In the genomic region with DNA sequence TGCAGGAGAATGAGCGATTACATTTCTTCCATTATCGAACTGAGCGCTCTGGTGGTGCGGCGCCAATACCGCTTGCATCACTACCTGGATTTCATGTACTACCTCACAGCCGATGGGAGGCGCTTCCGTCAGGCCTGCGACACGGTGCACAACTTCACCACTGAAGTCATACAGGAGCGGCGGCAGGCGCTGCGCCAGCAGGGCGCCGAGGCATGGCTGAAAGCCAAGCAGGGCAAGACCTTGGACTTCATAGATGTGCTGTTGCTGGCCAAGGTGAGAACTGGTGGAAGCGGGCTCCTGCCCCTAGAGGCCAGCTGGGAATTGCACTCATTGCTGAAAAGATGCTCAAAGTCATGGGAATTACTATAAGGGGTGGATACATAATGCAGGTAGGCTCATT, we compare ENCODE assay signal across 8 mouse cellular contexts. TPM values are rescaled to one million over a fixed set of nuclear protein-coding genes. Genes with fewer than 3 reads are reported as not detected.
DNase-seq lines count a peak whose midpoint lies in the region; ATAC-seq lines count a peak whose summit lies in the region.

No protein-coding gene starts in this region.

- DNase-seq in brain, adult 2 months (ENCODE audit: low read depth, low spot score), result peak; percentile 92
- DNase-seq in forebrain, embryonic 10.5 days (ENCODE audit: extremely low spot score, low spot score), result peak; percentile 67
- DNase-seq in kidney, postnatal 25 days, result peak; percentile 94 to 96
- DNase-seq in testis, postnatal 10 days (ENCODE audit: low spot score), result peak; percentile 85

- no peak overlapping the region for H3K9ac ChIP-seq in heart, embryonic 16.5 days (ENCODE audit: low read length)
- no peak overlapping the region for H3K9ac ChIP-seq in liver, embryonic 16.5 days (ENCODE audit: low read depth, low read length)
- H3K9ac ChIP-seq in neural tube, embryonic 14.5 days (replicated peaks; ENCODE audit: low read depth, low read length), result no peak overlapping the region

- H3K27me3 ChIP-seq in forebrain, embryonic 10.5 days (ENCODE audit: poor library complexity, severe bottlenecking), result peaks cover 36% of the 10 kb centered on the region
- H3K27me3 ChIP-seq in heart, embryonic 16.5 days (ENCODE audit: control insufficient read depth, insufficient read depth, low read length), result peaks cover 14% of the 10 kb centered on the region
- peaks cover 3% of the 10 kb centered on the region for H3K27me3 ChIP-seq in liver, embryonic 16.5 days (ENCODE audit: control insufficient read depth, insufficient read depth, low read depth, low read length)
- H3K27me3 ChIP-seq in neural tube, embryonic 14.5 days (ENCODE audit: control insufficient read depth, insufficient read depth, low read length), result no peaks in the 10 kb centered on the region

- peak overlapping the region; percentile 57 for H3K4me2 ChIP-seq in heart, embryonic 16.5 days (ENCODE audit: low read depth, low read length)
- no peak overlapping the region for H3K4me2 ChIP-seq in liver, embryonic 16.5 days (ENCODE audit: low read depth, low read length)
- peak overlapping the region; percentile 39 for H3K4me2 ChIP-seq in neural tube, embryonic 14.5 days (ENCODE audit: low read depth, low read length)

- peak; percentile 74 for ATAC-seq in CD4-positive, CD25-positive, alpha-beta regulatory T cell, adult 4 months
- ATAC-seq in heart, embryonic 16.5 days (replicated peaks; ENCODE audit: extremely low read depth, insufficient read depth, low FRiP score), result peak; percentile 87
- ATAC-seq in liver, embryonic 16.5 days (ENCODE audit: low read depth), result peak; percentile 91
- peak; percentile 74; the same call in 1 of the 2 replicates for ATAC-seq in neural tube, embryonic 14.5 days (ENCODE audit: low read depth)

- peaks cover 6% of the 10 kb centered on the region; the same call in 1 of the 2 replicates for H3K4me1 ChIP-seq in forebrain, embryonic 10.5 days
- H3K4me1 ChIP-seq in heart, embryonic 16.5 days (ENCODE audit: control insufficient read depth, insufficient read depth, low read length), result no peaks in the 10 kb centered on the region; the same call in 1 of the 2 replicates
- no peaks in the 10 kb centered on the region for H3K4me1 ChIP-seq in liver, embryonic 16.5 days (ENCODE audit: control insufficient read depth, low read depth, low read length)
- H3K4me1 ChIP-seq in neural tube, embryonic 14.5 days (ENCODE audit: control insufficient read depth, insufficient read depth, low read length), result no peaks in the 10 kb centered on the region

- H3K4me3 ChIP-seq in forebrain, embryonic 10.5 days, result peak overlapping the region; percentile 34
- H3K4me3 ChIP-seq in heart, embryonic 16.5 days (ENCODE audit: low read length), result no peak overlapping the region; the same call in 1 of the 2 replicates
- no peak overlapping the region for H3K4me3 ChIP-seq in liver, embryonic 16.5 days (ENCODE audit: low read depth, low read length)
- H3K4me3 ChIP-seq in neural tube, embryonic 14.5 days (ENCODE audit: low read depth, low read length), result peak overlapping the region; percentile 3; the same call in 1 of the 2 replicates

- no peaks in the 10 kb centered on the region for H3K36me3 ChIP-seq in forebrain, embryonic 10.5 days (replicated peaks)
- no peaks in the 10 kb centered on the region for H3K36me3 ChIP-seq in heart, embryonic 16.5 days (ENCODE audit: control insufficient read depth, insufficient read depth)
- H3K36me3 ChIP-seq in liver, embryonic 16.5 days (ENCODE audit: control insufficient read depth, insufficient read depth), result no peaks in the 10 kb centered on the region
- no peaks in the 10 kb centered on the region for H3K36me3 ChIP-seq in neural tube, embryonic 14.5 days (ENCODE audit: control insufficient read depth, insufficient read depth, low read length)

- no peak overlapping the region for H3K27ac ChIP-seq in forebrain, embryonic 10.5 days
- H3K27ac ChIP-seq in heart, embryonic 16.5 days (ENCODE audit: low read length), result no peak overlapping the region
- H3K27ac ChIP-seq in liver, embryonic 16.5 days (ENCODE audit: low read length), result no peak overlapping the region
- H3K27ac ChIP-seq in neural tube, embryonic 14.5 days (ENCODE audit: low read depth, low read length), result no peak overlapping the region

- 24% methylated on average over 18 of the region's 18 CpGs for WGBS in forebrain, embryonic 10.5 days
- WGBS in heart, embryonic 16.5 days, result 15% methylated on average over 18 of the region's 18 CpGs
- WGBS in liver, embryonic 16.5 days (ENCODE audit: insufficient replicate concordance), result 18% methylated on average over 18 of the region's 18 CpGs
- 17% methylated on average over 18 of the region's 18 CpGs for WGBS in neural tube, embryonic 14.5 days

- no peaks in the 10 kb centered on the region for H3K9me3 ChIP-seq in forebrain, embryonic 10.5 days
- H3K9me3 ChIP-seq in heart, embryonic 16.5 days (replicated peaks; ENCODE audit: control insufficient read depth, low read length), result no peaks in the 10 kb centered on the region
- no peaks in the 10 kb centered on the region for H3K9me3 ChIP-seq in liver, embryonic 16.5 days (replicated peaks; ENCODE audit: control insufficient read depth, low read length)
- no peaks in the 10 kb centered on the region for H3K9me3 ChIP-seq in neural tube, embryonic 14.5 days (ENCODE audit: control insufficient read depth, low read length)

RNA-seq across cellular contexts. Expression of gene Cyp4f17, which starts 22.6 kb away (rescaled TPM):
- polyA plus RNA-seq in CD4-positive, CD25-positive, alpha-beta regulatory T cell, adult 4 months (2017; shearing (Covaris generic)), result 10 to 100 TPM; 11.0 to 13.1 TPM
- 7.0 and 7.5 TPM in 2 replicates for polyA plus RNA-seq in forebrain, embryonic 10.5 days (2016; fragmentation: Nextera tagmentation; extraction: Ambion mirVana)
- 6.5 and 6.8 TPM in 2 replicates for polyA plus RNA-seq in heart, embryonic 16.5 days (2015; fragmentation: Nextera tagmentation; extraction: Ambion mirVana)
- polyA plus RNA-seq in liver, embryonic 16.5 days (2015; fragmentation: Nextera tagmentation; extraction: Ambion mirVana), result 0.62 and 0.87 TPM in 2 replicates
- polyA plus RNA-seq in neural tube, embryonic 14.5 days (2014; fragmentation: Nextera tagmentation; extraction: Ambion mirVana), result 12.1 and 13.1 TPM in 2 replicates

RNA-seq across cellular contexts. Expression of gene Cyp4f39, which starts 30.7 kb away (rescaled TPM):
- 1 to 10 TPM in 1 of 2 experiments, under 1 TPM in 1; 0.58 to 1.2 TPM for polyA plus RNA-seq in CD4-positive, CD25-positive, alpha-beta regulatory T cell, adult 4 months (2017; shearing (Covaris generic))
- 0.46 TPM in 1 of 2 replicates, not detected in the other for polyA plus RNA-seq in forebrain, embryonic 10.5 days (2016; fragmentation: Nextera tagmentation; extraction: Ambion mirVana)
- 0.24 and 0.54 TPM in 2 replicates for polyA plus RNA-seq in heart, embryonic 16.5 days (2015; fragmentation: Nextera tagmentation; extraction: Ambion mirVana)
- polyA plus RNA-seq in liver, embryonic 16.5 days (2015; fragmentation: Nextera tagmentation; extraction: Ambion mirVana), result 0.69 and 0.81 TPM in 2 replicates
- 0.79 and 0.92 TPM in 2 replicates for polyA plus RNA-seq in neural tube, embryonic 14.5 days (2014; fragmentation: Nextera tagmentation; extraction: Ambion mirVana)

RNA-seq across cellular contexts. Expression of gene Cyp4f16, which starts 53.2 kb away (rescaled TPM):
- polyA plus RNA-seq in CD4-positive, CD25-positive, alpha-beta regulatory T cell, adult 4 months (2017; shearing (Covaris generic)), result 10 to 100 TPM in 1 of 2 experiments, 1 to 10 TPM in 1; 7.3 to 21.3 TPM
- polyA plus RNA-seq in forebrain, embryonic 10.5 days (2016; fragmentation: Nextera tagmentation; extraction: Ambion mirVana), result 10.7 and 14.1 TPM in 2 replicates
- 16.7 and 17.6 TPM in 2 replicates for polyA plus RNA-seq in heart, embryonic 16.5 days (2015; fragmentation: Nextera tagmentation; extraction: Ambion mirVana)
- polyA plus RNA-seq in liver, embryonic 16.5 days (2015; fragmentation: Nextera tagmentation; extraction: Ambion mirVana), result 4.4 and 4.6 TPM in 2 replicates
- 14.0 and 19.0 TPM in 2 replicates for polyA plus RNA-seq in neural tube, embryonic 14.5 days (2014; fragmentation: Nextera tagmentation; extraction: Ambion mirVana)

RNA-seq across cellular contexts. Expression of gene Pglyrp2, which starts 59.2 kb away (rescaled TPM):
- 100 to 1,000 TPM in 1 of 2 experiments, 10 to 100 TPM in 1; 86.6 to 132 TPM for polyA plus RNA-seq in CD4-positive, CD25-positive, alpha-beta regulatory T cell, adult 4 months (2017; shearing (Covaris generic))
- polyA plus RNA-seq in forebrain, embryonic 10.5 days (2016; fragmentation: Nextera tagmentation; extraction: Ambion mirVana), result 0.07 TPM in 1 of 2 replicates, not detected in the other
- 1.5 and 3.0 TPM in 2 replicates for polyA plus RNA-seq in heart, embryonic 16.5 days (2015; fragmentation: Nextera tagmentation; extraction: Ambion mirVana)
- polyA plus RNA-seq in liver, embryonic 16.5 days (2015; fragmentation: Nextera tagmentation; extraction: Ambion mirVana), result 11.0 and 12.9 TPM in 2 replicates
- polyA plus RNA-seq in neural tube, embryonic 14.5 days (2014; fragmentation: Nextera tagmentation; extraction: Ambion mirVana), result not detected in 2 replicates

Comparison
In these comparisons a context has a peak if more than half of its experiments do, and no peak if none do; other contexts are left out.
1. H3K4me3 ChIP-seq: peak in forebrain, embryonic 10.5 days (single experiment) and neural tube, embryonic 14.5 days (single experiment); none in heart, embryonic 16.5 days (single experiment) and liver, embryonic 16.5 days (single experiment).
2. Peak in every context shown above with its lines, with median percentiles within 50 percentile points of each other: ATAC-seq and DNase-seq.